Mouse (Mus musculus): ENCODE data around the gene Gm3633. TPM values are rescaled to one million over a fixed set of nuclear protein-coding genes. Genes with fewer than 3 reads are reported as not detected.

Gm3633 gene
- not detected for total RNA-seq (2023)

GRCm38 (mm10) chr14:42641817-42642216 is at the start of gene Gm3633:
Gene Gm3633 (minus strand): TSS chr14:42641917.

GRCm38 (mm10) chr14:42655638-42656037 is 13.9 kb upstream of the Gm3633 start, which contains the start of gene Gm10378:
Gene Gm10378 (plus strand): TSS chr14:42655938.

GRCm38 (mm10) chr14:42599782-42600181 is 41.9 kb downstream of the Gm3633 start, which contains the start of gene Gm17124:
Gene Gm17124 (minus strand): TSS chr14:42599882.

Other genes with a start within 250 kb of the Gm3633 start
- gene Gm8005, start 202.2 kb downstream of the Gm3633 start, total RNA-seq (2023): not detected
- gene Gm8011, start 178.0 kb downstream of the Gm3633 start, total RNA-seq (2023): not detected
- gene Gm8020, start 139.6 kb downstream of the Gm3633 start, total RNA-seq (2023): not detected
- not detected for gene Gm8024, start 117.6 kb downstream of the Gm3633 start, total RNA-seq (2023)
- gene Gm17124, start 42.0 kb downstream of the Gm3633 start, total RNA-seq (2023): not detected
- gene Gm10378, start 14.0 kb upstream of the Gm3633 start, total RNA-seq (2023): not detected
- gene Gm3015, start 126.9 kb upstream of the Gm3633 start, total RNA-seq (2023): not detected
- not detected for gene Gm10377, start 156.1 kb upstream of the Gm3633 start, total RNA-seq (2023)
- gene Gm21977, start 211.6 kb upstream of the Gm3633 start, total RNA-seq (2023): not detected

All from CD4-positive naive resting alpha-beta T cell, adult 57 days (primary cell).